Mouse (Mus musculus) cortical plate, adult 2 months (tissue): ENCODE measurements at regions not wholly inside any gene's neighbourhood (a gene's known extent, or its start where the extent isn't known, plus 50 kb on each side); places are given as distances from the start of the nearest gene placed in this dataset.
"Not testable (repeated sequence)": the region's sequence is repeated elsewhere in the genome, so short reads cannot be mapped to it uniquely, and the experiment has no call there.

Source experiments
- H3K27ac ChIP-seq: fragments of 200-500 bp; 2 replicates; pipeline ENCODE4 v1.5.1; 2012; ENCODE audit warnings: low read length, control low read depth, inconsistent platforms; ENCODE audit not compliant: insufficient read depth
- H3K4me1 ChIP-seq: fragments of 200-500 bp; 2 replicates; pipeline ENCODE4 v1.6.1; 2011; ENCODE audit warnings: low read length; ENCODE audit not compliant: control insufficient read depth, insufficient read depth
- H3K4me3 ChIP-seq: fragments of 200-500 bp; 2 replicates; pipeline ENCODE4 v1.5.1; 2011; ENCODE audit warnings: mild to moderate bottlenecking, low read length, control low read depth; ENCODE audit not compliant: insufficient read depth
- CTCF ChIP-seq: fragments of 200-500 bp; IDR thresholded peaks from 2 replicates; pipeline ENCODE4 v1.5.1; 2011; ENCODE audit warnings: mild to moderate bottlenecking, control low read depth, low read length; ENCODE audit not compliant: insufficient read depth; ENCODE audit errors: extremely low read depth
- POLR2A ChIP-seq: fragments of 200-500 bp; IDR thresholded peaks from 2 replicates; pipeline ENCODE4 v1.6.1; 2011; ENCODE audit warnings: mild to moderate bottlenecking, low read length, control low read depth; ENCODE audit not compliant: insufficient read depth; ENCODE audit errors: extremely low read depth

DNA sequence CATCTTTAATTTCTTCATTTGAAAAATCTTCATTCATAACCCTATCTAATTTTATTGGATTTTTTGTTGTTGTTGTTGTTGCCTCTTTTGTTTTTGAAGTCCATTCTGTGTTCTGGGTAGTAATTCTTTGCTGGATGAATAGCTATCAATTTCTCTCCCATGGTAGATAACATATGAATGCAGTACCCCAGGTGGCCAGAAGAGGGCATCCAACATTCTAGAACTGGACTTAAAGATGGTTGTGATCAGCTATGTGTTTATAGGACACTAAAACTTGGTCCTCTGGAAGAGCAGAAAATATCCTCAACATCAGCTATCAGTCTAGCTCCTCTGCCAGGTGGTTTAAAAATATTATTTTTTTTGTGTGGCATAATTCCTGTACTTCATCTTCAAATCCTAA lies 73.0 kb downstream of the Prl2c3 start:
- H3K4me1 ChIP-seq, H3K27ac ChIP-seq, H3K4me3 ChIP-seq: not testable (repeated sequence)

DNA sequence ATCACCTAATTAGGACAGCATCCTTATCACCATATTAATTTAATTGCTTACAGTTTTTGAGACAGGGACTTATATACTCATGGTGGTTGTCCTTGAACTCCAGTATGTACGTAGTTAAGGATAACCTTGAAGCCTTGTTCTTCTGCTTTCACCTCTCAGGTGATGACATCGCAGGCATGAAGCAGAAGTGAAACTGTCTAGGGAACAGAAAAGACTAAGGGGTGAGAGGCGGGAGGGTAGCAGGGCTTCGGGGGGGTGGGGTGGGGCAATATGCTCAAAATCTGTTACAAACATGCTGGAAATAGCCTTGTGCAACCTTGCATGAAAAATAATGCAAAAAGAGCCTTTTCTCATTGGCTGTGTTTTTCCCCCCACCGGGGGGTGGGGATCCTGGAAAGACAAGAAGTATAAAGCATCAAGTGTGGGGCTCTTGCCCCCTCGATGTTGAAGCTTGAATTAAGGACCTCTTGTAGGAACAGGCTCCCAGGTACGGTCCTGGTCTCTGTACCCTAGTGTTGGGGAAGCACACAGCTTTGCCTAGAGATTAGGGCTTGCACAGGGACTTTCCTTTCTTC lies 81.8 kb downstream of the Prl2c3 start:
- H3K4me3 ChIP-seq, H3K4me1 ChIP-seq, H3K27ac ChIP-seq: not testable (repeated sequence)

DNA sequence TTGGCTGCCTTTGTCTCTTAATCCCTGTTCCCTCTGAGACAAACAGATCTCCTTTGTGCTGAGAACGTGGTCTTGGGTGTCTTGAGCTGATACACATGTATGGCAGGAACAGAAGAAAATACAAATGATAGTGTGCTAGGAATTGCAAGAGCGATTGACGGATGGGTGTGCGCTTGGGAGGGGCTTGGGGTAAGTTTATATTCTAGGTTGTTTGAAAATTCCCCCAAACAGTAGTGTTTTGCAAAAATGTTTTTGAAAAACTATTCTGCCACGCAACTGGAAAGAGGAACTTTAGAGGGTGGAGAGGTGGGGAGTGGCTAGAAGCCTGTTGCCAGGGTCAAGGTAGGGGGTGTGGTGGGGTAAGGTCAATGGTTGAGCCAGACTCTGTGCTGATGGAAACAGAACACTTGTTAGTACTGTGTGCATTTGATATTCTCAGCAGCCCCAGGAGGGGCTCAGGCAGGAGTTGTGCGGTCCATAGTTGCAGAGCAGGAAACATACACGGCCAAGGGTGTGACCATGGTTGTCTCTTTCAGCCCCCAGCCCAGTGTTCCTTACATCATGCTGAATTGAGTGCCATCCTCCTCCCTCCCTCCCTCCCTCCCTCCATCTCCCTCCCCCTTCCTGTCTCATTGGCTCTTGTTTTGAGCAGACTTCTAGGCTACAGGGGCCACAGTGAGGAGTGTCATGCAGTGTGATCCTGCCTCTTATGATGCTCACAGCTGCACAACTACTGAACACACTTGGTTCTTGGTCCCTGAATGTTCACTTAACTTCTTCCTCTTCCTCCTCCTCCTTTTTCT lies 88.2 kb downstream of the Prl2c3 start:
- no peak overlapping the region for H3K27ac ChIP-seq
- H3K4me3 ChIP-seq: no peak overlapping the region
- no peak for TF ChIP-seq CTCF
- no peak for TF ChIP-seq POLR2A
- no peaks in the 10 kb centered on the region for H3K4me1 ChIP-seq

DNA sequence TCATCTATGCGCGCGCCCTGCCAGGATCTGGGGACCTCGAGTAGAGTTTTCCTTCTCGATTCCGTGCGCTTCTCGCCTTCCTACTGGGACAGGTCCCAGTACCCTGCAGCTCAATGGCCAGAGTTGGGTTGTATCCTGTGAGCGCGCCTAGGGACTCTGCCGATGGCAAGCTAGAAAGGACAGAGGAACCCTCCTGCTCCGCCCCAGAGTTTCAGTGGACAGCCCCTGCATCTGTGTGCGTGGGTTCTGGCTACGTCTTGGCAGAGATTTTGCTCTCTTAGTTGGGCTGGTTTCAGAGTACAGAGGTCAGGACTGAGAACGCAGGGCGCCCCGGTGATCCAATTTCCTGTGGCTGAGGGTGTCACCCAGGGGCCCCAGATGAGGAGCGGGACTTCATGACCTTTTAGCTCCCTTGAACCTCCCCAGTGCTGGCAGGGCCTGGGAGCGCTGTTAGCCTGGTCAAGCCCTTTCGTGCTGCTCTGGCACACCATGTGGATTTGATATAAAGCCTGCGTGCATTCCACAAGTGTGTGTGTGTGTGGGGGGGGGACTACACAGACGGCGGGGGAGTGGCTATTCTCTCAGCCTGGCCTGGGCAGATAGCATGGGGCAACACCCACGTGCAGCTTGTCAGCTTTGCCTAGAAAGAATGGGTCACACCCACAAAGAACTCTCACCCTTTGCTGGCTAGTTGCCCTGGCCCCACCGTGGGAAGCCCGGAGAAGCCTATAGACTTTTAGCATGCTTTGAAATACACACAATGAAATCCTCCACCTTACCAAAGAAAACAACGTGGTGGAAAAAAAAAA lies 96.9 kb downstream of the Prl2c3 start:
- H3K4me1 ChIP-seq, H3K4me3 ChIP-seq, H3K27ac ChIP-seq: not testable (repeated sequence)

DNA sequence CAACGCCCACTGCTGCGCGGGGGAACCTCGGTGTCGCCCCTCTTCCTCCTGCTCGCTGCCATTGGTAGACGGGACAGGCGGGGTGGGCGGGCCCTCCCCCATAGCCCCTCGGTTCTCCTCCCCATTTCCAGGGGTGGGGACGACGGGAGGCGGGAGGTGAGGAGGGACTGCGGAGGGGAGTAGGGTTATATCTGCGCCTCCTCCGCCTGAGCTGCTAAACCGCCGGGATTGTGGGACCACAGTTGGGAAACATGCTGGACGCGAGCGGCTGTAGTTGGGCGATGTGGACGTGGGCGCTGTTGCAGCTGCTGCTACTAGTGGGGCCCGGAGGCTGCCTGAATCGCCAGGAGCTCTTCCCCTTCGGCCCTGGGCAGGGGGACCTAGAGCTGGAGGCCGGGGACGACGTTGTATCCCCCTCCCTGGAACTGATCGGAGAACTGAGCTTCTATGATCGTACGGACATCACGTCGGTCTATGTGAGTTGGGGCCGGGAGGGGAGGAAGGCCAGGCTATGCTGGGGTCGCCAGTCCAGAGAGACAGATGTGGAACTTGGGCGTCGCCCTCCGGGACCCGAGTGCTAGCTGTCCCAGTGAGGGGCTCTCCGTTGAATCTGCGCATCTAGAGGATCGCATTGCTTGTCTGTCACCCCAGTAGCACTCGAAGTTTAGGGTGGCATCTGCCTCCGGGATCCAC lies 97.6 kb downstream of the Prl2c3 start:
- H3K4me3 ChIP-seq, H3K27ac ChIP-seq: not testable (repeated sequence)

DNA sequence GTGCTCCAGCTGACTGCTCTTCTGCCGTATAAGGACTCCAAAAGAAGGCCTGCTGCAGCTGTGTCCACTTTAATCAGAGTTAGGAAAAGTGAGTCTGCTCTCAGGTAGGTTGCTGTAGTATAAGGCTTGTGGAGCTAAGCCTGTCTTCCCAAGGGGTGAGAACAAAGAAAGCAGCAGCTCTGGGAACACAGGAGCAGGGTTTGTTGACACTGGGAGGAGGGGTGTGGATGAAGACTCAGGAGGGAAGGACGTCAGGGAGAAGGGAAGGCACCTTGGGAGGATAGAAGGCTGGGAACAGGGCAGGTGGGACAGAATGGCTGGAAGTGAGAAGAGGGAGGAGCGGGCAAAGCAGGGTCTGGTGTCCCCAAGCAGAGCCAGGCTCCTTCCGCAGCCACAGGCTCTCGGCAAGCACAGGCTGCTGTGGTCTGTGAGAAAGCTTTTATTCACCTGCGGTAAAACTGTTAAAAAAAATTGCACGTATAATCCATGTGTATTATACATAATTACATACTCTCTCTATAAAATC lies 106.2 kb downstream of the Prl2c3 start:
- H3K4me1 ChIP-seq, H3K27ac ChIP-seq, H3K4me3 ChIP-seq: not testable (repeated sequence)

More for the DNA sequence above, 97.6 kb downstream of the Prl2c3 start:
- H3K4me1 ChIP-seq: not testable (repeated sequence)

DNA sequence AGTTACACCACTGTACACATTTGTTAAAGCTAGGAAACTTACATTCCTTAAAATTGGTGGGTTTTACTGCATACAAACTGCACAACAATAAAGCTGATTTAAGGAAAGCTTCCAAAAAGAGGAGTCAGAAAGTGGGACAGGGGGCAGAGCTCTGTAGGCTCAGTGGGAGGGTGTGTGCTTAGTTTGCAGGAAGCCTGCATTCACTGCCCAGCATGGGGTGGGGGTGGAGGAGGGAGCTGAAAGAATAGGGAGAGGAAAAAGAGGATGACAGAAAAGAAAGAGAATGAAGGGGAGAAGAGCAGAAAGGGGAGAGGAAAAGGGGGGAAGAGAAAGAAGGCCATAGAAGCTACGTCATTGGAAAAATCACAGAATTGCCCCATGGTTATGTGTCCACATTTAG lies 111.1 kb downstream of the Prl2c3 start:
- H3K27ac ChIP-seq, H3K4me1 ChIP-seq, H3K4me3 ChIP-seq: not testable (repeated sequence)

DNA sequence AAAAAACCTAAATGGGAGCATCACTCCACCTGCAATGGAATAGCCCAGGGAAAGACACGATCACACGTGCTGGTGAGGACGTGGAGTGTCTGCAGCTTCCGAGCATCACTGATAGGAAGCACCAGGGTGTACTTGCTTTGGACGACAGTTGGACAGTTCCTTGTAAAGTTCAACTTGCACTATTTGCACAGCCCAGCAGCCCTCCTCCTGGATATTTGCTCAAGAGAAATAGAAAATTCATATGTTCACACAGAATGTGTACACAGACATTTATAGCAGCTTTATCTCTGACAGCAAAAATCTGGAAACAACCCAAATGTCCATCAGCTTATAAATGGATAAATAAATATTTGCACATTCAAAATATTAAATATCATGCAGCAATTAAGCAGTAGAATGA lies 111.7 kb downstream of the Prl2c3 start:
- not testable (repeated sequence) for H3K27ac ChIP-seq, H3K4me1 ChIP-seq, H3K4me3 ChIP-seq

DNA sequence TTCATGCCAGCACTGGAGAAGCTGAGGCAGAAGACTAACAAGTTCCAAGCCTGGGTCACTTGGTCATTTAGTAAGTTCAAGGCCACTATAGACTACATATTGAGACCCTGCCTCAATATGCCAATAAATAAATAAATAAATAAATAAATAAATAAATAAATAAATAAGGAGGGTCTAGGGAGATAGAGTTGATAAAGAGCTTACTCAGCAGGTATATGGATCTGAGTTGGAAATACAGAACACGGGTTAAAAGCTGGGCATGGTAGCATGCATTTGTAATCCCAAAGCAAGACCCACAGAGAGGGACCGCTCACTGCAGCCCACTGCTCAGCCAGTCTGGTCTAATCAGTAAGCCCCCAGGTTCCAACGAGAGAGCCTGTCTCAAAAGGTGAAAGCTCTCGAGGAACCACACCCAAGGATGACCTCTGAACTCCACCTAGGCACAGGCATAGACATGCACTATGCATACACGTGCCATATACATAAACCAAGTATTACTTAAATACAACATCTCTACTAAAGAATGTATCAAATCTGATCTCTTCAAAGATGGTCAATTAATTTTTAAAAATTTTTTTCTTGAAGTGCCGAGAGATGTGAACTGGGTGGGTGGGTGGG lies 115.4 kb downstream of the Ero1lb start:
- H3K27ac ChIP-seq, H3K4me3 ChIP-seq, H3K4me1 ChIP-seq: not testable (repeated sequence)

DNA sequence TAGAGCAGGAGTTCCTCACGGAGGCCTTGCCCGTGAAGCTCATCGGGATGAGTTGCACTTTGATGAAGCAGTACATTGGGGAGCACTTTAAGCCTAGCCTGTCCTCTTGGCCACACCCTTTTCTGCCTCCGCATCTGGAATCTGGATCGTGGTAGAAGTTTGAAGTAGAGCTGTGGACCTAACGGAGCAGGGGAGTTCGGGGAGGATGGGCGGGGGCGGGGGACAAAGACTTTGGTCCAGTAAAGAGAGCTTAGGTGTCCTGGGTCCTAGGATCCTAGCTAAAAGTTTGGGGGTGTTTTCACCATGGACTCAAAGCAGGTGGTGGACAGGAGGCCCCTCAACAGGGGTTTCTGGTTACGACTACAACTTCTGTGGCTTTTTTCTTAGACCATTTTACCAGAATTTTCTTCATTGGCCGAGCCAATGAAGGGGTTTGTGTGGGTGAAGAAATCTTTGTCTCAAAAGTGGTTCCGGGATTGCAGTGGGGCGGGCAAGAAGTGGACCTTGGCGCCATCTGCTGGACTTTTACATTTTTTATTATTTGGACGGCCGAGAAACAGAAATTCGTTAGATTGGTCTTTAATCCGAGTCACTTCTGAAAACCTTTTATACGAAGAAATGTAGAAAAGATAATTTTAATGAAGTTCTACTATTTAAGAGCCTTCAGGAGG lies 114.7 kb downstream of the Ero1lb start:
- not testable (repeated sequence) for H3K4me3 ChIP-seq, H3K4me1 ChIP-seq, H3K27ac ChIP-seq
- TF ChIP-seq CTCF: peak; percentile 21; the same call in 1 of the 2 replicates
